Mouse (Mus musculus) cerebral cortex, adult 2 months (tissue): Measurements from ENCODE around the gene Glrx2.

Experiments
- WGBS: fragments of 180-500 bp; shearing (Covaris S2); methylation state at CpG from one replicate; pipeline ENCODE4 v1.1.7; 2018; 5-methylcytosine and 5-hydroxymethylcytosine counted together

Glrx2 gene

DNA sequence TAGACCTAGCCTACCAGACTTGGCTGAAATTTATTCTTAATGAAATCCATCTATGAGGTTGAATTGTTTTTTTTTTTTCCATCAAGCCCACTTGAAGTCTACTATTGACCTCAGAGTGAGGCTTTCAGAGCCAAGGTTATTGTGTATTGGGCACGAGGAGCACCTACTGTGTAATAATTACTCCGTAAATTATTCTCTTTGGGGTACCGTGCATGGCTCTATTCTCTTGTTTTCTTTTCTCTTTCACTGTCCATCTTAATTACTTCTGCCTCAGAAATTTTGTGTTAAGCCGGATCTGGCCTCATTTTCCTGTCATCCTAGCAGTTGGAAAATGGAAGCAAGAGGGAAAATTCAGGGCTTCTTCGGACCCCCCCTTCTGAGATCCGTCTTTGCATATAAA is 26.0 kb downstream of the Glrx2 start:
- 65% methylated on average over 6 of the region's 6 CpGs for WGBS

DNA sequence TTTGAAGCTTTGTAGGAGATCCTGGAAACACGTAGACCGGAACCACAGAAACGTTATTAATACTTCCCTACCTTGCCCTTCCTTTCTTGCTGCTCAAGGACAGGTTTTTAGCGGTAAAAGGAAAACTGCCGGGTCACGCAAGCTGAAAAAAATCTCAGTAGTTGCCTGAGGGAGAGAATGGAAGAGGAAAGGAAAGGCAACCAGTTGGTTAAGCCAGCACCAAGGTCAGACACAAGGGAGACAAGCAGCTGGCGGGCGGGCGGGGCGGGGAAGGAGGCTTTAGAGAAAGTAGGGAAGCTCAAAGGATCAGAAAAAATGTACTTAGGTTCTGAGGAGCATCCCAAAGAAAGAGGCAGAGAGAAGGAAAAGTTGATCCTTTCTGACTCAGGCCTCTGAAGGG is 29.7 kb downstream of the Glrx2 start:
- 92% methylated on average over 10 of the region's 10 CpGs for WGBS

DNA sequence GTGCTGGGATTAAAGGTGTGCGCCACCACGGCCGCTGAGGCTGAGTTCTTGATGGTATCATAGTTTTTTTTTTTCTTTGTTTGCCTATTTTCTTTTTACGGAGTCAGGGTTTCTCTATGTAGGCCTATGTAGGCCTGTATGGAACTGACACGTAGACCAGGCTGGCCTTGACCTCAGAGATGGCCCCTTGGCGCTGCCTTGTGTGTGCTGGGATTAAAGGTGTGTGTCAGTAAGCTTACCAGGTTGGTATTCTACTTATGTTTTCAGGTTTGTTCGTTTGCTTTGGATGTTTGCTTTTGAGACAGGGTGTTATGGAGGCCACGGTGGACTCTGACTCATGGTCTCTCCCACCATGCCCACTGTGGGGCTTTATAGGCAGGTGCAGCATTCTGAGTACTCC is 46.0 kb downstream of the Glrx2 start:
- 95% methylated on average over 8 of the region's 8 CpGs for WGBS

DNA sequence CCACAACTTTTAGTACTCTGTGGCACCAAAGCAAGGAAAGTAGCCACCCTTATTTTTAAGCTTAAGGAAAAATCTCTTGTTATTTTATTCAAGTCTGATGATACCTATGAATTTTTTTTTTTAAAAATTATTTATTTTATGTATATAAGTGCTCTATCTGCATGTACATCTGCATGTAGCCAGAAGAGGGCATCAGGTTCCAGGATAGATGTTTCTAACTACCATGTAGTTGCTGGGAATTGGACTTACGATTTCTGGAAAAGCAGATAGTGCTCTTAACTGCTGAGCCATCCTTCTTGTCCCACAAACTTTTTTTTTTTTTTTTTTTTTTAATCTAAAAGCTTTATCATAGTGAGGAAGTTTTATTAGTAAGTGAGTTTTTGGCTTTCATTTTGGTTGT is 48.3 kb downstream of the Glrx2 start:
- WGBS: 36% methylated on average over 1 of the region's 1 CpGs

DNA sequence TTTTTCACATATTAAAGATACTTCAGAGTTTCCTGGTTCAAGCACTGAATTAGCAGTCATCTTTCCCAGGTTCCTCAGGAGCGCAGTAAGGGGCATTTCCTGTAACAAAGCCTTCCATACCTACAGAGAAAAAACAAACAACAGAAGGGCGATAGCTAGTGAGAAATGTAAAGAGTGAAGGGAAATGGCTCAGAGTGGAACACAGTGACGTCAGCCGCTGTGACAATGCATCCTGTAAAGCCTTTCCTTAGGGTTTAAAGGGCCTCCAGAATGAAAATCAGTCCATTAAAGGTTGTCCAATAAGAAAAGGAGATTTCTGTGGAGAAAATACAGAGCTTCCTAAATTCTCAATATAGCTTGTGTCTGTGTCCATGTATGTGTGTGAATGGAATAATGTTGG is 49.7 kb downstream of the Glrx2 start:
- WGBS: 80% methylated on average over 4 of the region's 4 CpGs

DNA sequence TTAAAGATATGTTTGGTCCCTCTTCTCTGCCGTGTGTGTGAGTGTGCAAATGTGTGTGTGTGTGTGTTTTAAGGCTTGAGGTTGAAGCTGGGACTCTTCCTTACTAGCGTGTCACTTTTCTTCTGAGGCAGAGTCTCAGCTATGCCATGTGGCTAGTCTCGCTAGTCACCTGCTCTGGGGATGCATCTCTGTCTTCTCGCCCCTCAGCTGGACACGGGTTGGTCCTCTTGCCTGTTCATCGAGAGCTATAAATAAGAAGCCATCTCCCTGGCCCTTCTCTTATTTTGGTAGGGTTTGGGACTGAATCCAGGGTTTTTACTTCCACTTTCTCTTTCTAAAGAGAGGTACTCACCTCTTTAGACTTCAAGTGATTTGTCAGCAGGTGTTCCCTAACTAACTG is 50.1 kb downstream of the Glrx2 start:
- WGBS: 83% methylated on average over 6 of the region's 6 CpGs

DNA sequence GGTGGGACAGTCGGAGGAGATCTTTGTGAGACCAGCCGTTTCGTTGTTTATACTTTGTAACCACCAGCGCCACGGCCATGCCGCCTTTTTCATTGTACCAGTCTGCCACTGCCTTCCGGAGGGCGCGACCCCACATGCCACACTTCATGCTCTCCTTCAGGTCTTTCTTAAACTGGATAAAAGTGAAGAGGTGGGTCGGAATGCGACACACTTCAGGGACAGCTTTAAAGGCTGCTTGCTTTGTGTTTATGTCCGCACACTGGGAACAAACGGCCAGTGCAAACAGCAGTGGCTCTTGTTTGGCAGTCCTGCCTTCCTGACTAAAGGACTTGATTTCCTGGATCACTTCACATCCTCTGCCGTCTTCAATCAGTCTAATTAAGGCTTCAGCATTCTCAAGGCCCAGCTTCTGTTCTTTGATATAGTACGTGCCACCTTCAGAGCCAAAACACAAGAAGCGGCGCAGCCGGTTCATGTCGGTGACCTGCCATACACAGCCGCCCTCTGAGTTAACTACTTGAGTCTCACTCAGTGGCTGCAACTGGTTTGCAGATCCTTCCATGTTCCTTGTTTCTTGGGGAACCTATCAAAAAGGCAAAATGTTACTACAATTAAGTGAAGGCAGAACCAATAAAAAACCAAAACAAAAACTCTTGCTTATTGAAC is 54.4 kb downstream of the Glrx2 start:
- WGBS: 66% methylated on average over 20 of the region's 20 CpGs

DNA sequence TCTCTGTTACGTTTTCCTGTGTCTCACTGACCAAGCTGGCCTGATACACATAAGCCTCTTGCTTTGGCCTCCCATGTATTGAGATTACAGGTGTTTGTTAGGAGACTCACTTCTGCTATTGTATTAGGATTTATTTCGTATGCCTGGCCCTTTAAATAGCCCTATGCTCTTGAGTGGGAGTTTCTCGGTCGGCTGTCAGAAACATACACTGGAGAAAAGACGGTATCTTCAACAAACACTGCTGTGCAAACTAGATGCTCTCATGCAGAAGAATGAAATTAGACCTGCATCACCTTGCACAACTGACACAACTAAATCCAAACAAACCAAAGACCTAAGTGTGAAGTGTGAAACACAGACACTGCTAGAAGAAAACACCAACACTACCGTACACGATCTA is 56.9 kb downstream of the Glrx2 start:
- 54% methylated on average over 7 of the region's 7 CpGs for WGBS

DNA sequence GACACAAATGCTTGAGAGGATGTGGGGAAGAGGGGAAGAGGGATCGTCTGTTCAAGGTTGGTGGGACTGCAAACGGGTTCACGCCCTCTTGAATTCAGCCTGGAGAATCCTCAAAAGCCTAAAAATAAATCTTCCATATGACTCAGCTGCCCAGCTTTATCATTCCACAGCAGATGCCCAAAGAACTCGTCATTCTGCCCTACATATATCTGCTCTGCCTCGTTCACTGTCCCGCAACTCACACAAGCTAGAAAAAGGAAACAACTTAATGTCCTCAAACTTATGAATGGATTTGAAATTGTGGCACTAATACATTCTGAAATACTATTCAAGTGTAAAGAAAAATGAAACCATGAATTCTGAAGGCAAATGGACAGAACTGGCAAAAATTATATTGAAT is 57.8 kb downstream of the Glrx2 start:
- 54% methylated on average over 6 of the region's 6 CpGs for WGBS

DNA sequence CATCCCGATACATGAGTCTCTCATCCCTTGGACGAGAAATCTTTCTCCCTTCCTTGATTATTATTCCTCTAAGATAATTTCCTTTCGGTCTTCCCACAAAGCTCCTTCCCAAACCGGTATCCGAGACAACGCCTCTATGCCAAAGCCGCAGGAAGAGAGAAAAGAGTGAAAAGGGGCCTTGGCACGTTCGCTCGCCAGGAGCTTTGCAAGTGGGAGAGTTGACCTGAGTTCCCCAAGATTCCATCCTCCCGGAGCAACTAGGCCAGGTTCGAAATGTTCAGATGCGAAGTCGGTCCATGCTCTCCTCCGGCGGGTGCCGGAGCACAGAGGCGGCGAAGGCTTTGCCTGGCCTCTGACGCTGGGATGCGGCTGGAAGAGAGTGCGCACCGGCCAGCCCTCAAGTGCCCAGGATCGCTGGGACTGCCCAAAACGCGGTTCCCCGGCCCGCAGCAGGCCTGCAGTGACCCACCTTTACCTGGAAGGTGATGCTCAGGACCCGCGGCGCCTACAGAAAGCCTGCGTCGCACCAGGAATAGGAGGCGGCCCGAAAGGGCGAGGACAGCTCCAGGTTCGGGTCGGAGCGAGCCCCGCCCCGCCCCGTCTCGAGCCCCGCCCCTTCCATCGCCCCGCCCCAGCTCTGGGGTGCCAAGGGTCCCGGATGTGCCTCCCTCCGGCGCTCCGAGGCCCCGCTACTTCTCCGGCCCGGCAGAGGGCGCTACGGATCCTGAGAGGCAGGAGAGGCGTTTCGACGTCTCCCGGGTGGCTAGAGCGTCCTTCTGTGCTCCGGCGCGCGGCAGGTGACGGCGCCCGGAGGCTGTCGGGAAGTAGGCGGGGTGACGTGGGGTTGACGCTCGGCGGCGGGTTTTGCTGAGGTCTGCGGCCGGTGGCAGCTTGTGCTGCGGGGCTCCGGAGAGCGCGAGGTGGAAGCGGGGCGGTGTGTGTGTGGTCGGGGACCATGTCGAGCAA is 60.6 kb downstream of the Glrx2 start, which contains the start of the genes Trove2 and Uchl5:
Gene Trove2, minus strand, starts transcription at position 623 of the 966 bp plus-strand sequence.
Gene Uchl5, plus strand, starts transcription at position 827 of the 966 bp plus-strand sequence.
- under 1% methylated on average over 84 of the region's 84 CpGs for WGBS

DNA sequence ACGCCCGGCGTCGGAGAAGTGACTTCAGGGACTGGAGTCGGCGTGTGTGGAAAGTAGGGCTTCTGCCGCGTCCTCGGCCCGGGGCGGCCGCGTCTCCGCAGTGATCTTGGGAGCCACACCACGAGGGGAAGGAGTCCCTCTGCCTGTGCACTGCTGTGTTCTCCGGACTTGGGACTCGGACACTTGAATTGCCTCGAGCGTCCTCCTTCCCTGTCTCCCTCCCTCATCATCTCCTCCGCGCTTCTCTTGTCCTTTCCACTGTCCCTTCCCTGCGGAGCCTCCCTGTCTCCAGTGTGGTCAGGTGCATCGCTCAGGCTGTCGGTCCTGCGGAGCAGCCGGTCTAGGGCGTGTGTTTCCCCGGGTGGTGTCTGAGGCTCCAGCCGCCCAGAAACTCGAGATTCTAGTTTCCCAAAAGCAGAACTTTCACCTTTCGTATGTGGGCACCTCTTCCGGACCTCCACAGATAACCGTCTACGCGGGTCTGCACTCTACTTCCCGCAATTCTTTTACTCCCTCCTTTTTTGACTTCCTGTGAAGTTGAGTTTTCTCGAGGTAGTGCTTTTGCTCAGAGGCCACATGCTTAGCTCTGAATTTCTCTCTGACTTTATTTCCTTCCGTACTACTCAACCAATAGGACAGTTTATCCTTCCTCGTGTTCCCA is 61.5 kb downstream of the Glrx2 start:
- WGBS: under 1% methylated on average over 39 of the region's 39 CpGs

DNA sequence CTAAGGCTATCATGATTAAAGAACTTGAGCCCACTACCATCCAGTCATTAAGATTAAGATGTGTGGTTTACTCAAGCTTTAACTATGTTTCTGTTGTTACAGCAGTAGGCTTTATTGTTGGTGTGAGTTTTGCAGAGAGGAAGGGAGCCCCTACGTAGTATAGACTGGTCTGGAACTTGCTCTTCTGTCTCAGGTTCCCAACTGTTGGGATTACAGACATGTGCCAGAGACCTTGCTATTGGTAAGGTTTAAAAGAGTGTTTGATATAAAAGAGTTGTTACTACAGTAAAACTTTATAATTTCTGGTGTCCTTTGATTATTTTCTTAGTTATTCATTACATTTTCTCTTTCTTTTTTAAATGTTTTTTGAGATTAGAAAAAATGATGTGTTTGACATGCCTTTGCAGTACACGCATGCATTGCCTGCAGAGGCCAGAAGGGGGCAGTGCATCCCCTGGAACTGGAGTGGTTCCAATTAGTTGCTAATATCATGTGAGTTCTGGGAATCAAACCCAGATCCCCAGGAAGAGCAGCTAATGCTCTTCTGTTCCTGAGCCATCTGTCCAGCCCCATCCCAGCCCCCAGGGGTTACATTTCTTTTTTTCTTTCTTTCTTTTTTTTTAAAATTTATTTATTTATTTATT is 72.6 kb downstream of the Glrx2 start:
- WGBS: 85% methylated on average over 2 of the region's 2 CpGs
